Mouse (Mus musculus) small intestine, adult 2 months (tissue): ENCODE measurements around the gene Gipr. TPM values are rescaled to one million over a fixed set of nuclear protein-coding genes. Genes with fewer than 3 reads are reported as not detected.
"Not testable (repeated sequence)": the region's sequence is repeated elsewhere in the genome, so short reads cannot be mapped to it uniquely, and the experiment has no call there.

Experiments
- H3K27ac ChIP-seq: fragments of 200-500 bp; 2 replicates; pipeline ENCODE4 v1.5.1; 2012; ENCODE audit warnings: low read depth, low read length, control low read depth, inconsistent platforms; ENCODE audit not compliant: insufficient read depth
- H3K27me3 ChIP-seq: fragments of 200-500 bp; 2 replicates; pipeline ENCODE4 v1.6.1; 2012; ENCODE audit warnings: mild to moderate bottlenecking, moderate library complexity, low read length, inconsistent platforms; ENCODE audit not compliant: control insufficient read depth, insufficient read depth
- H3K36me3 ChIP-seq: fragments of 200-500 bp; 2 replicates; pipeline ENCODE4 v1.6.1; 2012; ENCODE audit warnings: mild to moderate bottlenecking, low read length, control low read depth, inconsistent platforms; ENCODE audit not compliant: control insufficient read depth, insufficient read depth
- H3K4me1 ChIP-seq: fragments of 200-500 bp; 2 replicates; pipeline ENCODE4 v1.6.1; 2012; ENCODE audit warnings: low read length, inconsistent platforms, mixed read lengths; ENCODE audit not compliant: control insufficient read depth, insufficient read depth, insufficient read length
- H3K4me3 ChIP-seq: fragments of 200-500 bp; 2 replicates; pipeline ENCODE4 v1.5.1; 2012; ENCODE audit warnings: low read depth, mild to moderate bottlenecking, control low read depth, inconsistent platforms, low read length, moderate library complexity
- CTCF ChIP-seq: fragments of 200-500 bp; IDR thresholded peaks from 2 replicates; pipeline ENCODE4 v1.5.1; 2012; ENCODE audit warnings: low read depth, mild to moderate bottlenecking, control low read depth, inconsistent platforms, low read length, moderate library complexity, mixed read lengths; ENCODE audit not compliant: insufficient replicate concordance, insufficient read length; ENCODE audit errors: extremely low read depth
- POLR2A ChIP-seq: fragments of 200-500 bp; IDR thresholded peaks from 2 replicates; pipeline ENCODE4 v1.6.1; 2012; ENCODE audit warnings: low read depth, mild to moderate bottlenecking, control low read depth, inconsistent platforms, low read length, moderate library complexity
- WGBS: fragments of 180-500 bp; shearing (Covaris S2); methylation state at CpG from one replicate; pipeline ENCODE4 v1.1.7; 2018; 5-methylcytosine and 5-hydroxymethylcytosine counted together
- polyA plus RNA-seq: library from polyadenylated mRNA; depleted of rRNA; stranded (reverse); fragments of >200 nt; gene quantifications from 2 replicates; pipeline ENCODE4 v1.2.3, GENCODE M21; 2012

Gipr gene
- polyA plus RNA-seq, 1 experiment = 0.53 TPM

- Histone ChIP-seq H3K36me3 (no peaks in the 10 kb centered on the region), H3K27ac (no peak overlapping the region), H3K4me1 (peaks cover 33% of the 10 kb centered on the region), H3K4me3 (peak overlapping the region; percentile 47), H3K27me3 (no peaks in the 10 kb centered on the region)
- WGBS = 9% methylated on average over 18 of the region's 18 CpGs
- TF ChIP-seq CTCF = no peak
- TF ChIP-seq POLR2A = no peak
Measured at GRCm38 (mm10) chr7:19159411-19159810, 6.5 kb downstream of the Gipr start.

GRCm38 (mm10) chr7:19158601-19159000 is 7.3 kb downstream of the Gipr start:
- H3K36me3 ChIP-seq = peaks cover 1% of the 10 kb centered on the region; the same call in 1 of the 2 replicates
- H3K27ac ChIP-seq = no peak overlapping the region
- no peaks in the 10 kb centered on the region for H3K27me3 ChIP-seq
- TF ChIP-seq CTCF = no peak
- peaks cover 26% of the 10 kb centered on the region for H3K4me1 ChIP-seq
- H3K4me3 ChIP-seq = no peak overlapping the region
- 78% methylated on average over 11 of the region's 11 CpGs for WGBS

- Histone ChIP-seq H3K4me3 (peak overlapping the region; percentile 36), H3K36me3 (peaks cover 7% of the 10 kb centered on the region; the same call in 1 of the 2 replicates), H3K27me3 (no peaks in the 10 kb centered on the region), H3K4me1 (peaks cover 26% of the 10 kb centered on the region), H3K27ac (no peak overlapping the region)
- WGBS = 5% methylated on average over 30 of the region's 30 CpGs
- no peak for TF ChIP-seq POLR2A
- peak; percentile 89 for TF ChIP-seq CTCF
Measured at GRCm38 (mm10) chr7:19157160-19157800, 8.6 kb downstream of the Gipr start.

- TF ChIP-seq POLR2A (no peak), CTCF (peak; percentile 42; the same call in 1 of the 2 replicates)
- Histone ChIP-seq H3K27ac (peak overlapping the region; percentile 36), H3K4me1 (peaks cover 26% of the 10 kb centered on the region), H3K36me3 (peaks cover 10% of the 10 kb centered on the region; the same call in 1 of the 2 replicates), H3K27me3 (no peaks in the 10 kb centered on the region), H3K4me3 (no peak overlapping the region)
- 34% methylated on average over 13 of the region's 13 CpGs for WGBS
Measured at GRCm38 (mm10) chr7:19155825-19156475, 10.0 kb downstream of the Gipr start.

GRCm38 (mm10) chr7:19154796-19155195 is 11.1 kb downstream of the Gipr start:
- Histone ChIP-seq H3K4me1 (peaks cover 20% of the 10 kb centered on the region), H3K27ac (no peak overlapping the region), H3K36me3 (peaks cover 10% of the 10 kb centered on the region; the same call in 1 of the 2 replicates), H3K27me3 (no peaks in the 10 kb centered on the region), H3K4me3 (no peak overlapping the region)
- WGBS = 80% methylated on average over 8 of the region's 8 CpGs
- no peak for TF ChIP-seq CTCF
- no peak for TF ChIP-seq POLR2A

- peaks cover 10% of the 10 kb centered on the region; the same call in 1 of the 2 replicates for H3K36me3 ChIP-seq
- not testable (repeated sequence) for H3K27me3 ChIP-seq, H3K27ac ChIP-seq, H3K4me3 ChIP-seq, H3K4me1 ChIP-seq
- WGBS = 83% methylated on average over 10 of the region's 10 CpGs
Measured at GRCm38 (mm10) chr7:19151121-19151520, 14.8 kb downstream of the Gipr start.

- peak within 1 kb of the TSS; percentile 87 for H3K4me3 ChIP-seq
- H3K27ac ChIP-seq = peak within 1 kb of the TSS; percentile 70
- peaks cover 10% of the 10 kb centered on the region; the same call in 1 of the 2 replicates for H3K36me3 ChIP-seq
- TF ChIP-seq CTCF = no peak
- peak; percentile 48; the same call in 1 of the 2 replicates for TF ChIP-seq POLR2A
- H3K27me3 ChIP-seq = no peaks in the 10 kb centered on the region
- peaks cover 3% of the 10 kb centered on the region; the same call in 1 of the 2 replicates for H3K4me1 ChIP-seq
- under 1% methylated on average over 24 of the region's 24 CpGs for WGBS
Measured at GRCm38 (mm10) chr7:19149626-19150025, 16.3 kb downstream of the Gipr start, which contains the start of gene Snrpd2. Gene Snrpd2, plus strand, starts transcription at chr7:19149722.
